Mouse (Mus musculus) gastrocnemius, adult 18-20 months (tissue): ENCODE measurements at regions not wholly inside any gene's neighbourhood (a gene's known extent, or its start where the extent isn't known, plus 50 kb on each side); places are given as distances from the start of the nearest gene placed in this dataset.
A peak's percentile ranks its signal among the peaks of the same experiment; 100 is the strongest.

Experiments used
- DNase-seq: peaks from one replicate; pipeline ENCODE4 v3.0.0; 2021; ENCODE audit warnings: low spot score

- DNase-seq = no peak
Measured at GRCm38 (mm10) chr11:45782435-45782834, 69.4 kb upstream of the Clint1 start.

GRCm38 (mm10) chr11:45785806-45786205, 66.0 kb upstream of the Clint1 start:
- DNase-seq = no peak

DNA sequence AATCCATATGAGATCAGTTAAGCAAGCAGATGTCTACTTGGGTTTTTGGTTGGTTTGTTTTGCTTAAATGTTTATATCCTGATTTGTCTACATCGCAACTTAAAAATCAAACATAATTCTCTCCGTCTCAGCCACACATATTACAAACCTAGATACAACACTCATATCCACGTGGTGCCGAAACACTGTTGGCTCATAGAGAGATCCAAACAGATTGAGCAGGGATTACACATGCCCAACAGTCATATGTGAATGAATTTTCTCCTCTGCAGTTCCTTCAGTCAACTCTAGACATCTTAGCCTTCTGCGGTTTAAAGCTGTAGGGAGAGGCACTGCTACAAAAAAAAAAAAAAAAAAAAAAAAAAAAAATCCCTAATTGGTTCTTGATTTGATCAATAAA, 64.4 kb upstream of the Clint1 start:
- no peak for DNase-seq

DNA sequence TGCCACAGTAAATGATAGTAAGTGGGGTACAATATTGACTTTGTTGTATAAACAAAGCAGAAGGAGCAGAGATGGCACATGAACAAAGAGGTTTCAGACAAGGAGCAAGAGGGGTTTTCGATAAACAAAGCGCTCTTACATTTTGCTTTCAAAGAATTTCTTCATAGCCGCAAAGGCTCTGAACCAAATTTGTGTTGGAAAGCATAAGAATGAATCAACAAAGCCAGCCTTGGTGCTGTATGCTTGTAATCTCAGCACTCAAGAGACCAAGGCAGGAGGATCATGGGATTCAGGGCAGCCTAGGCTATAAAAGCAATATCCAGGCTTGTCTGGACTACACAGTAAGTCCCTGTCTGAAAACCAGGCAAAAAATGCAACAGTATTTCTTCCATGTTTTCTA, 62.0 kb upstream of the Clint1 start:
- DNase-seq = no peak

GRCm38 (mm10) chr11:45790504-45790903, 61.3 kb upstream of the Clint1 start:
- no peak for DNase-seq

GRCm38 (mm10) chr11:45791696-45792095, 60.2 kb upstream of the Clint1 start:
- DNase-seq = no peak

GRCm38 (mm10) chr11:45794361-45794981, 57.4 kb upstream of the Clint1 start:
- no peak for DNase-seq

- DNase-seq = no peak
Measured at GRCm38 (mm10) chr11:45795322-45795721, 56.5 kb upstream of the Clint1 start.

GRCm38 (mm10) chr11:45795731-45796130, 56.1 kb upstream of the Clint1 start:
- DNase-seq = peak; percentile 81

- no peak for DNase-seq
Measured at GRCm38 (mm10) chr11:45799732-45800386, 52.0 kb upstream of the Clint1 start.
